Mouse (Mus musculus) G1E-ER4 (cell line): Measurements from ENCODE around the gene Skint9. TPM values are rescaled to one million over a fixed set of nuclear protein-coding genes. Genes with fewer than 3 reads are reported as not detected.

Experiments
- GATA1 ChIP-seq: IDR thresholded peaks from one replicate; pipeline ENCODE4 v1.8.0; 2012; ENCODE audit warnings: low read length, inconsistent platforms
- polyA plus RNA-seq: library from polyadenylated mRNA; stranded (reverse); fragments of >175 nt; gene quantifications from 2 replicates; pipeline ENCODE4 v1.2.3, GENCODE M21; 2012

Skint9 gene
- not detected in 2 replicates for polyA plus RNA-seq

- TF ChIP-seq GATA1, result no peak
Observed at GRCm38 (mm10) chr4:112433885-112434284, at the start of gene Skint9. Skint9 (minus strand) TSS chr4:112433985.

DNA sequence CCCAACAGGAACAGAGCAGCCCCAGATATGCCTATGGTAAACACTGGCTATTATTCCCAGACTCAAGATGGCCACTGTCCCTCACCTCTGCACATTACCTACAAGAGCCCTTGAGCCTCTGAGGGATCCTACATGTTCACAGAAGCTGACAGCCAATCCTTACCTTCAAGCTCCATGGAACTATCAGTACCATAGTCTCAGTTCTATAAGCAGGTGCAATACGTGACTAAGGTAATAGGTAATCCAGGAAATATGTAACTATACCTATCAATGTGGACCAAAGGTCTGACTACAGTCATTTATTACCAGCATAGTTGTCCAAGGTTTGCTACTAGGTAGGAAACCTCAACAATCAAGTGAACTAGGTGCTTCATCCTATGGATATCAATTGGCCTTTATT is 1.1 kb downstream of the Skint9 start:
- no peak for TF ChIP-seq GATA1

GRCm38 (mm10) chr4:112432223-112432622 is 1.6 kb downstream of the Skint9 start:
- no peak for TF ChIP-seq GATA1

Other genes with a start within 250 kb of the Skint9 start
- gene Skint3, start 201.7 kb downstream of the Skint9 start, polyA plus RNA-seq, result not detected in 2 replicates
- gene Skint2, start 123.2 kb upstream of the Skint9 start, polyA plus RNA-seq, result not detected in 2 replicates